Mouse (Mus musculus): ENCODE measurements around the gene Fdps. TPM values are rescaled to one million over a fixed set of nuclear protein-coding genes. Genes with fewer than 3 reads are reported as not detected.

Gene Fdps
- polyA plus RNA-seq, 2 experiments = 118 to 215 TPM

- no peak overlapping the region for H3K4me3 ChIP-seq (replicated peaks; ENCODE audit: low read length)
- no peak for ATAC-seq (ENCODE audit: low FRiP score, low read depth)
- H3K9me3 ChIP-seq (ENCODE audit: control insufficient read depth, low read length) = no peaks in the 10 kb centered on the region
- no peaks in the 10 kb centered on the region for H3K4me1 ChIP-seq (ENCODE audit: control insufficient read depth, insufficient read depth, low read length)
- WGBS = 92% methylated on average over 9 of the region's 9 CpGs
- no peak overlapping the region for H3K4me2 ChIP-seq (replicated peaks; ENCODE audit: low read depth, low read length, severe bottlenecking)
- no peak for TF ChIP-seq POLR2A (IDR thresholded peaks at IDR 0.05; ENCODE audit: borderline replicate concordance, extremely low read depth, insufficient read depth, insufficient read length)
- peaks cover 81% of the 10 kb centered on the region for H3K36me3 ChIP-seq (ENCODE audit: control insufficient read depth, insufficient read depth, low read length)
- H3K9ac ChIP-seq (ENCODE audit: low read depth, low read length, severe bottlenecking) = no peak overlapping the region
- H3K27me3 ChIP-seq (ENCODE audit: control insufficient read depth, insufficient read depth, low read length) = no peaks in the 10 kb centered on the region
- DNase-seq (ENCODE audit: low spot score) = no peak
- H3K27ac ChIP-seq (replicated peaks; ENCODE audit: low read depth, low read length) = no peak overlapping the region
Observed at GRCm38 (mm10) chr3:89077383-89077782, 24.4 kb downstream of the Fdps start.

DNA sequence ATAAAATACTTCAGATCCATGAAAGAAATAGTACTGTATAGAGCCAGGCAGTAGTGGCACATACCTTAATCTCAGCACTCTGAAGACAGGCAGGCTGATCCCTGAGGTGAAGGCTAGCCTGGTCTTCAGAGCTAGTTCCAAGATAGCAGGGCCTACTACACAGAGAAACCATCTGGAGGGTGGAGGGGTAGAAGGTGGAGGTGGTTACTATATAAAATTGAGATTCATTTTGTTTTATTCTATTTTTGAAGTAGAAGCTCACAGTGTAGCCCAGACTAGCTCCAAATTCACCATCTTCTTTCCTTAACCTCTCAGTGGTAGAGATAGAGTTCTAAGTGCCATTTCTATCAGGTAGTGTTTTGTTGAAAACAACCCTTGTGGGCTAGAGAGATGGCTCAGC lies 34.5 kb downstream of the Fdps start:
- no peak for TF ChIP-seq POLR2A (IDR thresholded peaks at IDR 0.05; ENCODE audit: borderline replicate concordance, extremely low read depth, insufficient read depth, insufficient read length)
- peaks cover 92% of the 10 kb centered on the region for H3K36me3 ChIP-seq (ENCODE audit: control insufficient read depth, insufficient read depth, low read length)
- no peaks in the 10 kb centered on the region for H3K9me3 ChIP-seq (ENCODE audit: control insufficient read depth, low read length)
- H3K4me1 ChIP-seq (ENCODE audit: control insufficient read depth, insufficient read depth, low read length) = no peaks in the 10 kb centered on the region
- no peaks in the 10 kb centered on the region for H3K27me3 ChIP-seq (ENCODE audit: control insufficient read depth, insufficient read depth, low read length)
- ATAC-seq (ENCODE audit: low FRiP score, low read depth) = no peak
- no peak overlapping the region for H3K4me2 ChIP-seq (replicated peaks; ENCODE audit: low read depth, low read length, severe bottlenecking)
- H3K27ac ChIP-seq (replicated peaks; ENCODE audit: low read depth, low read length) = no peak overlapping the region
- H3K9ac ChIP-seq (ENCODE audit: low read depth, low read length, severe bottlenecking) = no peak overlapping the region
- H3K4me3 ChIP-seq (replicated peaks; ENCODE audit: low read length) = no peak overlapping the region
- no peak for DNase-seq (ENCODE audit: low spot score)

DNA sequence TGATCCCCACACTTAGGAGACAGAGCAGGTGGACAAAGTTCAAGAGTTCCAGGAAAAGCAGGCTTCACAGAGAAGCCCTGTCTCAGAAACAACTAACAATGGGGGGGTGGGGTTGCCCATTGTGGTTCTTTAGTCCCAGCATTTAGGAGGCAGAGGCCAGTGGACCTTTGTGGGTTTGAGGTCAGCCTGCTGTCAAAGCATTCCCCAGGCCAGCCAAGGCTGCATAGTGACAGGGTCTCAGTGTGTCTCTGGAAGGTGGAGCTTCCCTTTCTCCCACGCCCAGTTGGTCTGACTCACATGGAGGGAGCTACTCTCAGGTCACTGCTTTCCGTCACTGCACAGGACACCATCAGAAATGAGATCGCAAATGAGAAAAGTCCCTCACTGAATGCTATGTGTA lies 40.1 kb downstream of the Fdps start:
- H3K27me3 ChIP-seq (ENCODE audit: control insufficient read depth, insufficient read depth, low read length) = no peaks in the 10 kb centered on the region
- no peak for ATAC-seq (ENCODE audit: low FRiP score, low read depth)
- TF ChIP-seq POLR2A (IDR thresholded peaks at IDR 0.05; ENCODE audit: borderline replicate concordance, extremely low read depth, insufficient read depth, insufficient read length) = no peak
- H3K9me3 ChIP-seq (ENCODE audit: control insufficient read depth, low read length) = no peaks in the 10 kb centered on the region
- no peak overlapping the region for H3K4me2 ChIP-seq (replicated peaks; ENCODE audit: low read depth, low read length, severe bottlenecking)
- H3K4me3 ChIP-seq (replicated peaks; ENCODE audit: low read length) = no peak overlapping the region
- 87% methylated on average over 3 of the region's 3 CpGs for WGBS
- H3K9ac ChIP-seq (ENCODE audit: low read depth, low read length, severe bottlenecking) = no peak overlapping the region
- no peak for DNase-seq (ENCODE audit: low spot score)
- no peaks in the 10 kb centered on the region for H3K4me1 ChIP-seq (ENCODE audit: control insufficient read depth, insufficient read depth, low read length)
- H3K27ac ChIP-seq (replicated peaks; ENCODE audit: low read depth, low read length) = no peak overlapping the region
- H3K36me3 ChIP-seq (ENCODE audit: control insufficient read depth, insufficient read depth, low read length) = peaks cover 91% of the 10 kb centered on the region

DNA sequence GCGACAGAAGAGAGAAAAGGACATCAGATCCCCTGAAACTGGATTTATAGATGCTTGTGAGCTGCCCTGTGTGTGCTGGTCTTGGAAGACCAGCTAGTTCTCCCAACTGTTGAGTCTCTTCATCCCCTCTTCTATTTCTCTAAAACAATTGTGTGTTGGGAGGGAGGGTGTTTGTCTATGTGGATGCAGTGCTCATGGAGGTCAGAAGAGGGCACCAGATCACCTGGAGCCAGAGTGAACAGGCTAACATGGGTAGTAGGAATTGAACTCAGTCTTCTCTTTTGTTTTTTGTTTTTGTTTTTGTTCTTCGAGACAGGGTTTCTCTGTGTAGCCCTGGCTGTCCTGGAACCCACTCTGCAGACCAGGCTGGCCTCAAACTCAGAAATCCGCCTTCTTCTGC lies 43.0 kb downstream of the Fdps start:
- Histone ChIP-seq H3K4me1 (ENCODE audit: control insufficient read depth, insufficient read depth, low read length) (no peaks in the 10 kb centered on the region), H3K4me2 (replicated peaks; ENCODE audit: low read depth, low read length, severe bottlenecking) (no peak overlapping the region), H3K27ac (replicated peaks; ENCODE audit: low read depth, low read length) (no peak overlapping the region), H3K9me3 (ENCODE audit: control insufficient read depth, low read length) (no peaks in the 10 kb centered on the region), H3K9ac (ENCODE audit: low read depth, low read length, severe bottlenecking) (no peak overlapping the region), H3K4me3 (replicated peaks; ENCODE audit: low read length) (no peak overlapping the region), H3K27me3 (ENCODE audit: control insufficient read depth, insufficient read depth, low read length) (no peaks in the 10 kb centered on the region), H3K36me3 (ENCODE audit: control insufficient read depth, insufficient read depth, low read length) (peaks cover 94% of the 10 kb centered on the region)
- ATAC-seq (ENCODE audit: low FRiP score, low read depth) (no peak), DNase-seq (ENCODE audit: low spot score) (no peak)
- TF ChIP-seq POLR2A (IDR thresholded peaks at IDR 0.05; ENCODE audit: borderline replicate concordance, extremely low read depth, insufficient read depth, insufficient read length) = no peak
- 92% methylated on average over 3 of the region's 3 CpGs for WGBS

DNA sequence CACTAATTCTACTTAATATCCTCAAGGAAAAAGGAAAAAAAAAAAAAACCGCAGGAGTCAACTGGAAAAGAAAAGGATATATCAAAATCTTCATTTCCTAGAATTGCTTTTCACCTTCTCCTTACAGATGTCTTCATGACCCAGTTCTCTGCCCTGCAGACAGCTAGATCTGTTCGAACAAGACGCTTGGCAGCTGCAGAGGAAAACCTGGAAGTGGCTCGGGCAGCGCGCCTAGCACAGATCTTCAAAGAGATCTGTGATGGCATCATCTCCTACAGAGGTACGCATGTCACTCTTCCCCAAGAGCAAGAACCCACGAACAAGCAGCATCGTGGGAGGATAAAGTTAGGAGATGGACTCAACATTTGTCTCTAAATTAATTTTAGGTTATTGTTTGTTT lies 43.4 kb downstream of the Fdps start:
- no peak for TF ChIP-seq POLR2A (IDR thresholded peaks at IDR 0.05; ENCODE audit: borderline replicate concordance, extremely low read depth, insufficient read depth, insufficient read length)
- no peak overlapping the region for H3K9ac ChIP-seq (ENCODE audit: low read depth, low read length, severe bottlenecking)

More for the DNA sequence above, 43.4 kb downstream of the Fdps start:
- H3K4me1 ChIP-seq (ENCODE audit: control insufficient read depth, insufficient read depth, low read length) = no peaks in the 10 kb centered on the region
- no peak for ATAC-seq (ENCODE audit: low FRiP score, low read depth)
- no peak for DNase-seq (ENCODE audit: low spot score)
- H3K27ac ChIP-seq (replicated peaks; ENCODE audit: low read depth, low read length) = no peak overlapping the region
- no peak overlapping the region for H3K4me3 ChIP-seq (replicated peaks; ENCODE audit: low read length)
- H3K36me3 ChIP-seq (ENCODE audit: control insufficient read depth, insufficient read depth, low read length) = peaks cover 92% of the 10 kb centered on the region
- 95% methylated on average over 9 of the region's 9 CpGs for WGBS
- no peaks in the 10 kb centered on the region for H3K9me3 ChIP-seq (ENCODE audit: control insufficient read depth, low read length)
- H3K4me2 ChIP-seq (replicated peaks; ENCODE audit: low read depth, low read length, severe bottlenecking) = no peak overlapping the region
- H3K27me3 ChIP-seq (ENCODE audit: control insufficient read depth, insufficient read depth, low read length) = no peaks in the 10 kb centered on the region

Other genes with a start within 250 kb of the Fdps start
- gene Msto1, start 188.0 kb downstream of the Fdps start, polyA plus RNA-seq (2012; rRNA removed) = 49.9 and 57.8 TPM in 2 replicates
- gene Msto1, start 188.0 kb downstream of the Fdps start, polyA plus RNA-seq (2014; fragmentation: Nextera tagmentation; extraction: Ambion mirVana) = 43.0 and 47.0 TPM in 2 replicates
- gene Ash1l, start 151.3 kb downstream of the Fdps start, polyA plus RNA-seq (2012; rRNA removed) = 19.6 and 21.1 TPM in 2 replicates
- 21.5 and 25.0 TPM in 2 replicates for gene Ash1l, start 151.3 kb downstream of the Fdps start, polyA plus RNA-seq (2014; fragmentation: Nextera tagmentation; extraction: Ambion mirVana)
- 75.3 and 113 TPM in 2 replicates for gene Dap3, start 150.8 kb downstream of the Fdps start, polyA plus RNA-seq (2012; rRNA removed)
- 138 and 140 TPM in 2 replicates for gene Dap3, start 150.8 kb downstream of the Fdps start, polyA plus RNA-seq (2014; fragmentation: Nextera tagmentation; extraction: Ambion mirVana)
- gene Rusc1, start 8.6 kb downstream of the Fdps start, polyA plus RNA-seq (2012; rRNA removed) = 56.6 and 64.2 TPM in 2 replicates
- gene Rusc1, start 8.6 kb downstream of the Fdps start, polyA plus RNA-seq (2014; fragmentation: Nextera tagmentation; extraction: Ambion mirVana) = 24.8 and 27.5 TPM in 2 replicates
- gene Gm43738, start 860 bp downstream of the Fdps start, polyA plus RNA-seq (2012; rRNA removed) = 0.03 TPM in 1 of 2 replicates, not detected in the other
- gene Gm43738, start 860 bp downstream of the Fdps start, polyA plus RNA-seq (2014; fragmentation: Nextera tagmentation; extraction: Ambion mirVana) = not detected in 2 replicates
- gene Pklr, start 34.2 kb upstream of the Fdps start, polyA plus RNA-seq (2012; rRNA removed) = 0.27 and 0.50 TPM in 2 replicates
- 0.14 and 0.23 TPM in 2 replicates for gene Pklr, start 34.2 kb upstream of the Fdps start, polyA plus RNA-seq (2014; fragmentation: Nextera tagmentation; extraction: Ambion mirVana)
- gene Hcn3, start 58.2 kb upstream of the Fdps start, polyA plus RNA-seq (2012; rRNA removed) = 4.6 and 8.9 TPM in 2 replicates
- gene Hcn3, start 58.2 kb upstream of the Fdps start, polyA plus RNA-seq (2014; fragmentation: Nextera tagmentation; extraction: Ambion mirVana) = 1.5 and 1.6 TPM in 2 replicates
- 152 and 155 TPM in 2 replicates for gene Clk2, start 62.8 kb upstream of the Fdps start, polyA plus RNA-seq (2012; rRNA removed)
- 26.5 and 34.2 TPM in 2 replicates for gene Clk2, start 62.8 kb upstream of the Fdps start, polyA plus RNA-seq (2014; fragmentation: Nextera tagmentation; extraction: Ambion mirVana)
- gene Scamp3, start 75.5 kb upstream of the Fdps start, polyA plus RNA-seq (2012; rRNA removed) = 114 and 156 TPM in 2 replicates
- 93.9 and 96.0 TPM in 2 replicates for gene Scamp3, start 75.5 kb upstream of the Fdps start, polyA plus RNA-seq (2014; fragmentation: Nextera tagmentation; extraction: Ambion mirVana)
- 95.5 and 124 TPM in 2 replicates for gene Fam189b, start 81.2 kb upstream of the Fdps start, polyA plus RNA-seq (2012; rRNA removed)
- gene Fam189b, start 81.2 kb upstream of the Fdps start, polyA plus RNA-seq (2014; fragmentation: Nextera tagmentation; extraction: Ambion mirVana) = 34.5 and 34.8 TPM in 2 replicates
- gene Gba, start 101.0 kb upstream of the Fdps start, polyA plus RNA-seq (2012; rRNA removed) = 51.2 and 68.0 TPM in 2 replicates
- 48.1 and 53.3 TPM in 2 replicates for gene Gba, start 101.0 kb upstream of the Fdps start, polyA plus RNA-seq (2014; fragmentation: Nextera tagmentation; extraction: Ambion mirVana)
- gene Thbs3, start 113.2 kb upstream of the Fdps start, polyA plus RNA-seq (2012; rRNA removed) = 229 and 244 TPM in 2 replicates
- gene Thbs3, start 113.2 kb upstream of the Fdps start, polyA plus RNA-seq (2014; fragmentation: Nextera tagmentation; extraction: Ambion mirVana) = 78.9 and 83.0 TPM in 2 replicates
- 196 and 211 TPM in 2 replicates for gene Mtx1, start 125.1 kb upstream of the Fdps start, polyA plus RNA-seq (2012; rRNA removed)
- 159 and 163 TPM in 2 replicates for gene Mtx1, start 125.1 kb upstream of the Fdps start, polyA plus RNA-seq (2014; fragmentation: Nextera tagmentation; extraction: Ambion mirVana)
- gene Muc1, start 127.1 kb upstream of the Fdps start, polyA plus RNA-seq (2012; rRNA removed) = 5.6 and 7.0 TPM in 2 replicates
- 0.55 and 1.1 TPM in 2 replicates for gene Muc1, start 127.1 kb upstream of the Fdps start, polyA plus RNA-seq (2014; fragmentation: Nextera tagmentation; extraction: Ambion mirVana)
- gene Krtcap2, start 144.0 kb upstream of the Fdps start, polyA plus RNA-seq (2012; rRNA removed) = 121 and 153 TPM in 2 replicates
- 352 and 353 TPM in 2 replicates for gene Krtcap2, start 144.0 kb upstream of the Fdps start, polyA plus RNA-seq (2014; fragmentation: Nextera tagmentation; extraction: Ambion mirVana)
- gene Trim46, start 144.3 kb upstream of the Fdps start, polyA plus RNA-seq (2012; rRNA removed) = 19.0 and 25.4 TPM in 2 replicates
- gene Trim46, start 144.3 kb upstream of the Fdps start, polyA plus RNA-seq (2014; fragmentation: Nextera tagmentation; extraction: Ambion mirVana) = 3.9 and 4.7 TPM in 2 replicates
- gene Dpm3, start 157.4 kb upstream of the Fdps start, polyA plus RNA-seq (2012; rRNA removed) = 313 and 432 TPM in 2 replicates
- 165 and 173 TPM in 2 replicates for gene Dpm3, start 157.4 kb upstream of the Fdps start, polyA plus RNA-seq (2014; fragmentation: Nextera tagmentation; extraction: Ambion mirVana)
- 150 and 198 TPM in 2 replicates for gene Slc50a1, start 168.6 kb upstream of the Fdps start, polyA plus RNA-seq (2012; rRNA removed)
- 90.8 and 95.6 TPM in 2 replicates for gene Slc50a1, start 168.6 kb upstream of the Fdps start, polyA plus RNA-seq (2014; fragmentation: Nextera tagmentation; extraction: Ambion mirVana)
- 51.7 and 52.2 TPM in 2 replicates for gene Efna1, start 179.2 kb upstream of the Fdps start, polyA plus RNA-seq (2012; rRNA removed)
- gene Efna1, start 179.2 kb upstream of the Fdps start, polyA plus RNA-seq (2014; fragmentation: Nextera tagmentation; extraction: Ambion mirVana) = 42.2 and 48.1 TPM in 2 replicates
- 38.1 and 48.5 TPM in 2 replicates for gene Efna3, start 221.0 kb upstream of the Fdps start, polyA plus RNA-seq (2012; rRNA removed)
- 32.1 and 34.4 TPM in 2 replicates for gene Efna3, start 221.0 kb upstream of the Fdps start, polyA plus RNA-seq (2014; fragmentation: Nextera tagmentation; extraction: Ambion mirVana)
- 56.5 and 67.1 TPM in 2 replicates for gene Efna4, start 236.1 kb upstream of the Fdps start, polyA plus RNA-seq (2012; rRNA removed)
- 32.0 and 34.2 TPM in 2 replicates for gene Efna4, start 236.1 kb upstream of the Fdps start, polyA plus RNA-seq (2014; fragmentation: Nextera tagmentation; extraction: Ambion mirVana)
- 80.4 and 97.6 TPM in 2 replicates for gene Adam15, start 248.0 kb upstream of the Fdps start, polyA plus RNA-seq (2012; rRNA removed)
- gene Adam15, start 248.0 kb upstream of the Fdps start, polyA plus RNA-seq (2014; fragmentation: Nextera tagmentation; extraction: Ambion mirVana) = 45.9 and 48.2 TPM in 2 replicates